Mouse (Mus musculus): ENCODE data around the gene Atp6v1g1. TPM values are rescaled to one million over a fixed set of nuclear protein-coding genes. Genes with fewer than 3 reads are reported as not detected.

Gene Atp6v1g1
- polyA plus RNA-seq, 1 experiment from 2014 or later = 480 TPM

DNA sequence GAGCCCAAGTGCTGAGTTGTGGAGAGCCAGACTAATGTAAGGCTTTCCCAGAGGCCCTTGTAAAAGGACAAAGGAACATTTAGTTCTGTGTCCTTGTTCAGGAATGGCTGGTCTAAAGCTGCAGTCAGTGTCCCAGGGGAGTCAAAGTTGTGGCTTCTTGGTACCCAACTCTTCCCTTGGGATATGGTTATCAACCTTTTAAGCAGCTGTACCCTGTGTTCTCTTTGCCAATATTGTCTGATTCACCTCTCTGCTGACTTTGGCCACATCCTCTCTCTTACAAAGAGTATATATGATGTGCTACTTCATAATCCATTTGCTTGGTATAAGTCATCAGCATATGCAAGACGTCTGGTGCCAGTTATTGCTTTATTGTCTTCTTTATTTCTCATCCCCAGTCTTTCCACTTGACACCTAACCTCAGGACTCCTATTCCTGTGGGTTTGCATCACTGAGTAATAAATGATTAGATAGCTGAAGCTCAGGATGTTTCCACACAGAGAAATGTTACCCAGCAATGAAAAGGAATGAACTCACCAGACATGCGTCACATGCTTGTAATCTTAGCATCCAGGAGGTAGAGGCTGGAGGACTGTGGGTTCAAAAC is 22.7 kb upstream of the Atp6v1g1 start:
- no peaks in the 10 kb centered on the region for H3K9me3 ChIP-seq
- no peak overlapping the region for H3K4me3 ChIP-seq
- no peaks in the 10 kb centered on the region for H3K27me3 ChIP-seq
- H3K4me1 ChIP-seq (replicated peaks) = no peaks in the 10 kb centered on the region
- H3K4me2 ChIP-seq = no peak overlapping the region
- H3K9ac ChIP-seq = no peak overlapping the region
- no peaks in the 10 kb centered on the region for H3K36me3 ChIP-seq
- no peak overlapping the region for H3K27ac ChIP-seq
- 84% methylated on average over 2 of the region's 2 CpGs for WGBS
- no peak for ATAC-seq (ENCODE audit: low FRiP score)

DNA sequence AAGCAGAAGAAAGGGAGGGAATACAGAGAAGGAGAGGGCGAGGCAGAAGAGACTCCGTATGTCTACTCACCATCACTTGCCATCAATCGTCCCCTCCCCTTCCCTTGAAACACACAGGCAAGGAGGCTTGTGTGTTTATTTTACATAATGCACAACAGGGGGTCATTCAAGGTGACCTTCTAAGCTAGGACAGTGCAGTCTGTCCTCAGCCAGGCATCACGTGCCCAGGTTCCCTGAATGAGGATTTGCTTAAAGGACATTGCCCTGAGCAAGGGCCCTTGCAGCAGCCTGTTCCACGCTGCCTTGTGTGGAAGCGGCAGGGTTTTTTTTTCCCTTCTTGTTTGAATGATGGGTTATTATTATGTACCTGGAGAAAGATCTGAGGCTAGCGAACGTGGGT is 19.1 kb upstream of the Atp6v1g1 start:
- Histone ChIP-seq H3K9me3 (no peaks in the 10 kb centered on the region), H3K4me2 (no peak overlapping the region), H3K36me3 (no peaks in the 10 kb centered on the region), H3K4me3 (no peak overlapping the region), H3K4me1 (replicated peaks) (no peaks in the 10 kb centered on the region), H3K27me3 (no peaks in the 10 kb centered on the region), H3K27ac (no peak overlapping the region), H3K9ac (no peak overlapping the region)
- WGBS = 72% methylated on average over 8 of the region's 8 CpGs
- no peak for ATAC-seq (ENCODE audit: low FRiP score)

GRCm38 (mm10) chr4:63528946-63529345 is 15.6 kb upstream of the Atp6v1g1 start:
- peak; percentile 26; the same call in 1 of the 2 replicates for ATAC-seq (ENCODE audit: low FRiP score)
- Histone ChIP-seq H3K27me3 (no peaks in the 10 kb centered on the region), H3K4me1 (replicated peaks) (no peaks in the 10 kb centered on the region), H3K27ac (no peak overlapping the region), H3K9me3 (no peaks in the 10 kb centered on the region), H3K36me3 (no peaks in the 10 kb centered on the region), H3K4me2 (no peak overlapping the region), H3K4me3 (no peak overlapping the region), H3K9ac (no peak overlapping the region)
- WGBS = 70% methylated on average over 6 of the region's 6 CpGs

- Histone ChIP-seq H3K9ac (no peak overlapping the region), H3K9me3 (no peaks in the 10 kb centered on the region), H3K4me1 (replicated peaks) (no peaks in the 10 kb centered on the region), H3K4me3 (no peak overlapping the region), H3K36me3 (no peaks in the 10 kb centered on the region), H3K27ac (no peak overlapping the region), H3K4me2 (no peak overlapping the region), H3K27me3 (no peaks in the 10 kb centered on the region)
- 0 out of 2 replicates have a peak, but pooled peaks have one; percentile 37 for ATAC-seq (ENCODE audit: low FRiP score)
- 77% methylated on average over 7 of the region's 7 CpGs for WGBS
These were observed 14.2 kb upstream of the Atp6v1g1 start for GRCm38 (mm10) chr4:63530409-63530808.

DNA sequence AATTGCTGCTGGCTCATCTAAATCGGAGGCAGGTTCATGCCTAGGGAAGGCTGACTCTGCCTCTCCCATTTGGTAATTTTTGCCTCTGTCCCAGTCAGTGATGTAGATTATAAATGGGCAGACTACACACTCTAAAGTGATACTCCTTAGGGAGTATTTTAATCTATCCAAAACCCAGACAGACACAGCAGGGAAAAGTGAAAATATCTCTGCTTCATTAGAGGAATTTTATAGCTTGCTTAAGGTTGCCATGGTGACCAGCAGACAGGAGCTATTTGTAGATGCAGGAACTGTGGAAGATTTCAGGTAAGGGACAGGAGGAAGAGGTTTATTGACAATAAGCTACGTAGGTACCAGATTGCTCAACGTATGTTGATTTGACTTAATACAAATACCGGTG is 7.0 kb upstream of the Atp6v1g1 start:
- Histone ChIP-seq H3K4me1 (replicated peaks) (no peaks in the 10 kb centered on the region), H3K9me3 (no peaks in the 10 kb centered on the region), H3K27me3 (no peaks in the 10 kb centered on the region), H3K36me3 (no peaks in the 10 kb centered on the region), H3K27ac (no peak overlapping the region), H3K4me3 (no peak overlapping the region), H3K9ac (no peak overlapping the region), H3K4me2 (no peak overlapping the region)
- 78% methylated on average over 4 of the region's 4 CpGs for WGBS
- ATAC-seq (ENCODE audit: low FRiP score) = no peak

- no peaks in the 10 kb centered on the region for H3K27me3 ChIP-seq
- H3K4me1 ChIP-seq (replicated peaks) = peaks cover 25% of the 10 kb centered on the region
- no peak overlapping the region for H3K27ac ChIP-seq
- no peaks in the 10 kb centered on the region for H3K36me3 ChIP-seq
- H3K4me3 ChIP-seq = no peak overlapping the region
- no peaks in the 10 kb centered on the region for H3K9me3 ChIP-seq
- H3K9ac ChIP-seq = no peak overlapping the region
- H3K4me2 ChIP-seq = no peak overlapping the region
- WGBS = 73% methylated on average over 2 of the region's 2 CpGs
- ATAC-seq (ENCODE audit: low FRiP score) = no peak
These were observed 2.4 kb upstream of the Atp6v1g1 start for GRCm38 (mm10) chr4:63542209-63542608.

GRCm38 (mm10) chr4:63543746-63544493 is 652 bp upstream of the Atp6v1g1 start:
- H3K9ac ChIP-seq = 0 out of 2 replicates have a peak overlapping the region, but pooled peaks have one; percentile 4
- no peaks in the 10 kb centered on the region for H3K9me3 ChIP-seq
- H3K4me2 ChIP-seq = peak overlapping the region; percentile 82
- H3K4me1 ChIP-seq (replicated peaks) = peaks cover 36% of the 10 kb centered on the region
- peak overlapping the region; percentile 93 for H3K27ac ChIP-seq
- H3K27me3 ChIP-seq = no peaks in the 10 kb centered on the region
- WGBS = 61% methylated on average over 10 of the region's 10 CpGs
- peak; percentile 76 for ATAC-seq (ENCODE audit: low FRiP score)
- peaks cover 8% of the 10 kb centered on the region for H3K36me3 ChIP-seq
- peak overlapping the region; percentile 87 for H3K4me3 ChIP-seq

GRCm38 (mm10) chr4:63545231-63545958 is 823 bp downstream of the Atp6v1g1 start:
- Histone ChIP-seq H3K4me2 (peak overlapping the region; percentile 82), H3K36me3 (peaks cover 17% of the 10 kb centered on the region), H3K4me1 (replicated peaks) (peaks cover 36% of the 10 kb centered on the region), H3K9ac (peak overlapping the region; percentile 97), H3K27me3 (no peaks in the 10 kb centered on the region), H3K27ac (peak overlapping the region; percentile 93), H3K9me3 (no peaks in the 10 kb centered on the region), H3K4me3 (peak overlapping the region; percentile 87)
- 17% methylated on average over 26 of the region's 26 CpGs for WGBS
- no peak for ATAC-seq (ENCODE audit: low FRiP score)

GRCm38 (mm10) chr4:63546441-63547055 is 2.0 kb downstream of the Atp6v1g1 start:
- no peak for ATAC-seq (ENCODE audit: low FRiP score)
- Histone ChIP-seq H3K27me3 (no peaks in the 10 kb centered on the region), H3K4me2 (peak overlapping the region; percentile 82), H3K4me3 (peak overlapping the region; percentile 87; the same call in 1 of the 2 replicates), H3K36me3 (peaks cover 28% of the 10 kb centered on the region), H3K9ac (peak overlapping the region; percentile 43), H3K9me3 (no peaks in the 10 kb centered on the region), H3K4me1 (replicated peaks) (peaks cover 36% of the 10 kb centered on the region), H3K27ac (no peak overlapping the region)
- WGBS = 81% methylated on average over 6 of the region's 6 CpGs

DNA sequence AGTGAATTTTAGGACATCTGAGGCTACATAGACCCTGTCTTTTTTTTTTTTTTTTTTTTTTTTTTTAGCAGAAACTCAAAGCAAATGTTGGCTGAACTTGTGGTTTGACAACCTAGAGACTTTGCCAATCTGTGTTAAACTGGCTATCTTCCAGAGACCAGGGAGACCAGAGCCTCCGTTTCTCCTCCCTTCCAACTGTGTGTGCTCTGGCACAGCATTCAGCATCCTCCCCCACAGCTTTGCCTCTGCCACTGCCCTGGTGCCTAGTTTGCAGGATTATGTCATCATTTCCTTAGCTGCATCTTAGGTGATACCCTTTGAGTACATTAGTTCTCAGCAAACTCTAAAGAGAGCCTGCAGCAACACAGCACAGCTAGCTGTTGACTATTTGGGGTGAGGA is 3.2 kb downstream of the Atp6v1g1 start:
- Histone ChIP-seq H3K4me1 (replicated peaks) (peaks cover 36% of the 10 kb centered on the region), H3K27me3 (no peaks in the 10 kb centered on the region), H3K4me2 (no peak overlapping the region), H3K9me3 (no peaks in the 10 kb centered on the region), H3K36me3 (peaks cover 40% of the 10 kb centered on the region), H3K9ac (no peak overlapping the region), H3K4me3 (no peak overlapping the region), H3K27ac (no peak overlapping the region)
- no peak for ATAC-seq (ENCODE audit: low FRiP score)
- 67% methylated on average over 1 of the region's 1 CpGs for WGBS

DNA sequence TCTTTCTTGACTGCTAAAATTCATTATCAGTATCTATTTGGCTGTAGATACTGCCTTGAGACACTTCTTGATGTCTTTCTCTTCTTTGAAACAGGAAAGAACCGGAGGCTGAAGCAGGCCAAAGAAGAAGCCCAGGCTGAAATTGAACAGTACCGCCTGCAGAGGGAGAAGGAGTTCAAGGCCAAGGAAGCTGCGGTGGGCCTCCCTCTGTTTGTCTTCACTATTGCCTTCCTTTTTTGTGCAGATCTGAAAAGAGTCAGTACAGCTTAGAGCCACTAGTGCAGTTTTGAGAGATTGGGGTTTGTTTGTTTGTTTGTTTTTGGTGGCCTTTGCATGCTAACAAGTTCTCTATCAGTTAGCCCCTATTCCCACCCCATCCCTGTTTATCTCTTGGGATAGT is 3.9 kb downstream of the Atp6v1g1 start:
- H3K36me3 ChIP-seq = peaks cover 44% of the 10 kb centered on the region

GRCm38 (mm10) chr4:63550908-63551307 is 6.3 kb downstream of the Atp6v1g1 start:
- no peak overlapping the region for H3K4me3 ChIP-seq
- no peaks in the 10 kb centered on the region for H3K27me3 ChIP-seq
- no peak overlapping the region for H3K27ac ChIP-seq
- no peaks in the 10 kb centered on the region for H3K9me3 ChIP-seq
- WGBS = 93% methylated on average over 3 of the region's 3 CpGs
- no peak overlapping the region for H3K4me2 ChIP-seq
- H3K9ac ChIP-seq = no peak overlapping the region
- H3K36me3 ChIP-seq = peaks cover 44% of the 10 kb centered on the region
- peaks cover 24% of the 10 kb centered on the region for H3K4me1 ChIP-seq (replicated peaks)
- no peak for ATAC-seq (ENCODE audit: low FRiP score)

More for the DNA sequence above, 3.9 kb downstream of the Atp6v1g1 start:
- Histone ChIP-seq H3K27me3 (no peaks in the 10 kb centered on the region), H3K4me1 (replicated peaks) (peaks cover 36% of the 10 kb centered on the region), H3K9me3 (no peaks in the 10 kb centered on the region), H3K9ac (no peak overlapping the region), H3K4me3 (no peak overlapping the region), H3K4me2 (no peak overlapping the region), H3K27ac (no peak overlapping the region)
- no peak for ATAC-seq (ENCODE audit: low FRiP score)
- WGBS = 79% methylated on average over 3 of the region's 3 CpGs
